Mouse (Mus musculus) testis, postnatal 10 days (tissue): ENCODE measurements around the gene Haus5.

Source experiments
- DNase-seq: peaks from one replicate; pipeline ENCODE4 v3.0.0; 2021; ENCODE audit warnings: low spot score

The Haus5 gene

GRCm38 (mm10) chr7:30625530-30626384 is 39.0 kb downstream of the Haus5 start, which contains the start of gene Cox6b1:
Cox6b1 (minus strand) TSS chr7:30626151.
- DNase-seq: peak; percentile 91

GRCm38 (mm10) chr7:30619202-30619601 is 45.6 kb downstream of the Haus5 start:
- DNase-seq: no peak

GRCm38 (mm10) chr7:30618658-30619057 is 46.1 kb downstream of the Haus5 start:
- no peak for DNase-seq

GRCm38 (mm10) chr7:30615049-30615760 is 49.6 kb downstream of the Haus5 start:
- peak; percentile 56 for DNase-seq

- DNase-seq: no peak
Observed at GRCm38 (mm10) chr7:30614454-30614853, 50.3 kb downstream of the Haus5 start.

GRCm38 (mm10) chr7:30613529-30614112 is 51.2 kb downstream of the Haus5 start:
- peak; percentile 86 for DNase-seq

- no peak for DNase-seq
Observed at GRCm38 (mm10) chr7:30612654-30613402, 52.0 kb downstream of the Haus5 start, which contains the start of gene Upk1a. Upk1a (minus strand) TSS chr7:30612847.

- no peak for DNase-seq
Observed at GRCm38 (mm10) chr7:30610043-30610442, 54.8 kb downstream of the Haus5 start.

GRCm38 (mm10) chr7:30608476-30608875 is 56.3 kb downstream of the Haus5 start:
- DNase-seq: no peak

- peak; percentile 77 for DNase-seq
Observed at GRCm38 (mm10) chr7:30607706-30608309, 57.0 kb downstream of the Haus5 start.

- DNase-seq: no peak
Observed at GRCm38 (mm10) chr7:30604944-30605343, 59.9 kb downstream of the Haus5 start.

GRCm38 (mm10) chr7:30604424-30604823 is 60.4 kb downstream of the Haus5 start:
- DNase-seq: no peak
